In genomic region chr5:115408110-115408509, GRCm38 (mm10) we compare ENCODE assay signal across 11 mouse cellular contexts. TPM values are rescaled to one million over a fixed set of nuclear protein-coding genes. Genes with fewer than 3 reads are reported as not detected.
DNase-seq lines count a peak whose midpoint lies in the region; ATAC-seq lines count a peak whose summit lies in the region.
"Had no signal": no experiment of that assay in that cellular context is flagged by ENCODE, and none has a peak within 500 bp of the region (broad histone marks: within the 10 kb centered on the region; RNA-seq: fewer than 3 reads in every experiment).

No protein-coding gene starts in this region.

- DNase-seq in kidney, postnatal 10 days, result peak; percentile 48
- no peak for DNase-seq in kidney, adult 18-20 months
- peak; percentile 65 for DNase-seq in embryo, embryonic 10.5 days (ENCODE audit: low spot score)
- peak; percentile 38 to 46 for DNase-seq in heart, postnatal 10 days
- DNase-seq in neural tube, embryonic 10.5 days (ENCODE audit: extremely low spot score, low spot score), result peak; percentile 55
- DNase-seq in thymus, postnatal 25 days, result no peak
- DNase-seq in gastrocnemius, postnatal 4 days (ENCODE audit: low spot score in 2 of 2), result no peak
- DNase-seq: thymus, adult 18-20 months had no signal

- intact Hi-C loops in heart, postnatal 10 days (cut with DNase I), result no loop called here

- ATAC-seq in megakaryocyte, adult 5-6 weeks (ENCODE audit: poor library complexity, severe bottlenecking), result no peak
- ATAC-seq: midbrain, embryonic 16.5 days; Patski had no signal

RNA-seq across cellular contexts. Expression of gene Msi1, which starts 21.3 kb away (rescaled TPM):
- 1 to 10 TPM; 3.1 to 4.3 TPM for total RNA-seq in heart, postnatal 10 days (2021)
- 1 to 10 TPM; 6.2 to 6.5 TPM for total RNA-seq in gastrocnemius, postnatal 4 days (2021)
- total RNA-seq in megakaryocyte, adult 5-6 weeks (2015), result not detected in 2 replicates
- total RNA-seq in megakaryocyte, adult 5-6 weeks (2017), result not detected in 2 replicates

RNA-seq across cellular contexts. Expression of gene Pla2g1b, which starts 58.0 kb away (rescaled TPM):
- not detected for total RNA-seq in heart, postnatal 10 days (2021)
- total RNA-seq in gastrocnemius, postnatal 4 days (2021), result not detected
- total RNA-seq in megakaryocyte, adult 5-6 weeks (2015), result not detected in 2 replicates
- not detected in 2 replicates for total RNA-seq in megakaryocyte, adult 5-6 weeks (2017)

RNA-seq across cellular contexts. Expression of gene Cox6a1, which starts 59.3 kb away (rescaled TPM):
- total RNA-seq in heart, postnatal 10 days (2021), result 100 to 1,000 TPM; 464 to 577 TPM
- 100 to 1,000 TPM; 236 to 243 TPM for total RNA-seq in gastrocnemius, postnatal 4 days (2021)
- total RNA-seq in megakaryocyte, adult 5-6 weeks (2015), result 321 and 340 TPM in 2 replicates
- 78.5 and 107 TPM in 2 replicates for total RNA-seq in megakaryocyte, adult 5-6 weeks (2017)

Comparison
In these comparisons a context has a peak if more than half of its experiments do, and no peak if none do; other contexts are left out.
1. DNase-seq: peak in kidney, postnatal 10 days (single experiment), embryo, embryonic 10.5 days (single experiment), heart, postnatal 10 days (2 of 2) and neural tube, embryonic 10.5 days (single experiment); none in kidney, adult 18-20 months (single experiment), thymus, postnatal 25 days (single experiment) and gastrocnemius, postnatal 4 days (0 of 2).
2. RNA of gene Msi1, which starts 21.3 kb away (total RNA-seq): 6.2 to 6.5 TPM in gastrocnemius, postnatal 4 days and 3.1 to 4.3 TPM in heart, postnatal 10 days; not detected in megakaryocyte, adult 5-6 weeks; every median in the first group is over 4 times any median in the second.